Mouse (Mus musculus) urinary bladder, postnatal 25 days (tissue): ENCODE results near the gene Gm43064.
"Not testable (repeated sequence)": the region's sequence is repeated elsewhere in the genome, so short reads cannot be mapped to it uniquely, and the experiment has no call there.

Experiments
- DNase-seq: peaks from one replicate; pipeline ENCODE4 v3.0.0; 2022; ENCODE audit warnings: low spot score

Gm43064 gene

DNA sequence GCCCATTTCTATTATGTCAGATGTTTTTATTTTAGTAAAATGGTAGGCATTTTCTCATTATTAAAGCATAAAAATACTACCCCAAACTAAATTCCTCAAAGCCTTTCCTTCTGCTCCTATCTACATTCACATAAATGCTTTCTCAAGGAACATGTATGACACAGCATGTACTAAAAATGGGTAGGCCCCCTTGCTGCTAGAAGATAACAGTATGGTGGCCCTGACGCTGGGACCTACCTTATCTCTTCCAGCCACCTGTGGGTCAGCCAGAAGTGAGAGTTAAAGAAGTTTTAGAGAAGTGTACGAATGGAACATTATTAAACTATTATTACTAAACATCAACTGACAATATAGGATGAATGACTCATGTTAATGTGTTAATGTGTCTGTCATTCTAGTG is 9.9 kb upstream of the Gm43064 start:
- no peak for DNase-seq

DNA sequence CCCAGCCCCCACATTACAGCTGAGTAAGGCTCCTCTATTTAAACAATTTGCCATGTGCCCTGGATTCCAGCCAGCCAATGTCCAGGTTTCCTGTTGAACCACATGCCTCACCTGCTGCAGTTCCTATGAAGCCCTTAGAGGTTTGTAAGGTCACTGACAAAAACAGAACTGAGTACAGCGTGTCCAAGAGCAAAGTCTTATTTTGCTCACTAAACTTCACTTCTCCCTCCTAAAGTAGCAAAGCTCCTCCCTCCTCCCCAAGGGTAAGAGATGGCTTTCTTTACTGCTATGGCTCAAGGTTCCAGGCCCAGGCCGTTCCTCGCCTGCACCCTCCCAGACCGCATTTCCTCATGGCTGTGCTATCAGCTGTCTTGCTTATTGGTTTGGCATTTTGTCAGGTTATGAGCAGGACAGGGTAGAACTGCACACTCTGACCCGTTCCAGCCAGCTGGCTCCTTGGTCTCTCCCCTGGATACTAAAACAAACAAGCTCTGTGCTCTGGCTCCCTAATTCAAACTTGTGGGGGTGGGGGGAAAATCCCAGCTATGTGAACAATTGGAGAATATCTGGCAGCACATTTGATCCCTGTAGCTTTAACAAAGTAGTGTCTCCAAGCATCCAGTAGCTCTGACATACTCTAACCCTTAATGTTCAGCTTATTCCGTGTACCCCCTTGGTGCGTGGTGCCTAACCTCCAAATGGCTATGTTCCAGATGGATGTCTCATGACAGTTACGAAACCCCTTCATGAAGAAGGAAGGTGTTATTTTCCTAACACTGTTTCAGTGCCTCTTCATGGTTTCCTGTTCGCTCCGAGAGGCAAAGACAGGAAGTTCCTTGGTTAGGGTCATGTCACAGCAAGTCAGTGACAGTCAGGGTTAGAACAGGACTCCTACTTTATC is 7.5 kb upstream of the Gm43064 start:
- peak; percentile 47 for DNase-seq

DNA sequence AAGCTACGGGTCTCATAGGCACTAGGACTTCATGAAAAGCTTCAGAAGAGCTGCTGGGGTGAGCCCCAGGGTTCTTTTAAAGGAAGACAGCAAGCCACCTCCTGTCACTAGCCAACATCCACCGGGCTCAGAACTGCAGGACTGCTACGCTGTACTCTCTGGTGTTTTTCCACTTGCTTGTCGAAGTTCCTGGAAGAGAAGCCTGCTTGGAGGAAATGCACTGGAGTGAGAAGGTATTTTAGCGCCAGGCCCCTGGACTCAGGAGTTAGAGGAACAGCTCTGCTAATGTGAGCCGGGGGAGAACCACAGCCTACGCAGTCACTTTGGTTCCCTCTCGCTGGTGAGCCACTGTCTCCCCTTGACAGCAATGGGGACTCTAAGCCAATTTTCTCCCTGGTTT is 6.5 kb upstream of the Gm43064 start:
- DNase-seq: no peak

DNA sequence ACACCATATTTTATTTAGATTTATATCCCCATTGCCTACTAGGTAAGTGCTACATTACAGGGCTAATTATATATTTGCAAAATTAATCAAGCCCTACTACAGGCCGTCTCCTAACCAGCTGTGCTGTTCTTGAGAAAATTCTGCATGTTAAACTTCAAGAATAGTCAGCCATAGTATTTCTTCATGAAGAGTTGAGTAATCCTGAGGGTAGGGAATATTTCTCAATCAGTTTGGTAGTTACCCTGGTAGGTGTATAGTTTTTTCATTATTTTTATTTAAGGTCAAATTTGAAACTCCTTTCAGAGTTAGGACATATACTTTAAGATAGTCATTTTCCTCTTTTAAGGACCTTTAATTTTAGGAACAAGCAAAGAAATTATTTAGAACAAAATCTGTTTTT is 3.7 kb upstream of the Gm43064 start:
- no peak for DNase-seq

DNA sequence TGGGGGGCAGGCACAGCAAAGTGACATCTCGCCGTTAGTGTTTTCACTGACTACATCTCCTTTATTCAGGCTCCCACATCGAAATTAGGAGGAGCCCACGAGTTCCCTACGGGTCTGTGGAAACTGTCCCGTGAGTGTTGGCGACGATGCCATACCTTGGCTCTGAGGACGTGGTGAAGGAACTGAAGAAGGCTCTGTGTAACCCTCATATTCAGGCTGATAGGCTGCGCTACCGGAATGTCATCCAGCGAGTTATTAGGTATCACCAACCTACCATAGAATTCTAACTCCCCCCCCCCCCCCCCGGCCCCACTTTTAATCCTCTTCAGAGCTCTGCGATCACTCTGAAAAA is 402 bp downstream of the Gm43064 start:
- no peak for DNase-seq

DNA sequence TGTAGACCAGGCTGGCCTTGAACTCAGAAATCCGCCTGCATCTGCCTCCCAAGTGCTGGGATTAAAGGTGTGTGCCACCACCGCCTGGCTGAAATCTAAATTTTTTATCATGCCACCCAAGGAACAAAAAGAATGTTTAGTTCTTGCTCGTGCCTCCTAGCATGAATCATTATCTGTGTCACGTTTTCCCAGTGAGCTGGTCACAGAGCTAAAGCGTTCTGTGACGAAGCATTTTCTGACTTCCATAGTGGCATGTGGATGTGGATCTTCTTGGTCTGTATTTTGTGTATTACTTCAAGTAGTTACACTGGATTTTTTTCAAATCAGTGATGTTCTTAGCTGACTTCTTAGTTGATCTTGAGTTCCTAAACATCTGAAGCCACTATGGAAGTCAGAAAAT is 1.6 kb downstream of the Gm43064 start:
- DNase-seq: no peak

DNA sequence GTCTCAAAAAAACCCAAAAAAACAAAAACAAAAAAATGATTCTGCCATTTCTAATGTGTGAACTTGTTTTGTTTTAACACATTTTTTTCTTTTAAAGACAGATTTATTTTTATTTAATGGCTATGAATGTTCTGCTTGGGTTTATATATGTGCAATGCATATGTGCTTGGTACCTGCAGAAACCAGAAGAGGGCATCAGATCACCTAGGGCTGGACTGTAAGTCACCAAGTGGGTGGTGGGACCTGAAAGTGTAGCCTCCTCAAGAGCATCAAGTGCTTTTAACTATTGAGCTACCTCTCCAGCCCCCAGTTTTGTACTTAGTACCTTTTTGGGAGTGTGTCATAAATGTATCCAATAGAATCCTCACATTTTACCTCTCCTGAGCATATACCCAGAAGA is 18.2 kb downstream of the Gm43064 start:
- no peak for DNase-seq

DNA sequence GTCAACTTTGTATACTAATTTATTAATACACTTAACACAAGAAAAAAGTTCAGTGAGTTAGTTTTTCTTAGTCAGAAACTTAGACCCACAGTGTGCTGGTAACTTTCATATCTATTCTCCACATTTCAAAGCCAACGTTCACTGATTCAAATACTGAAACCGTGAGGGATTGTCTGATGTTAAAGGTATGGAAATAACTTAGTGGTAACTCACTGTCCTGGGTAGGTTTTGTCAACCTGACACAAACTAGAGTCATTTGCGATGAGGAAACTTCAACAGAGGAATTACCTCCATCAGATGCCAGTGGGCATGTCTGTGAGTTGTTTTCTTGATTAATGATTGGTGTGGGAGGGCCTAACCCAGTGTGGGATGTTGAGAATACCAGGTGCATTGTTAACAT is 19.7 kb downstream of the Gm43064 start:
- no peak for DNase-seq

DNA sequence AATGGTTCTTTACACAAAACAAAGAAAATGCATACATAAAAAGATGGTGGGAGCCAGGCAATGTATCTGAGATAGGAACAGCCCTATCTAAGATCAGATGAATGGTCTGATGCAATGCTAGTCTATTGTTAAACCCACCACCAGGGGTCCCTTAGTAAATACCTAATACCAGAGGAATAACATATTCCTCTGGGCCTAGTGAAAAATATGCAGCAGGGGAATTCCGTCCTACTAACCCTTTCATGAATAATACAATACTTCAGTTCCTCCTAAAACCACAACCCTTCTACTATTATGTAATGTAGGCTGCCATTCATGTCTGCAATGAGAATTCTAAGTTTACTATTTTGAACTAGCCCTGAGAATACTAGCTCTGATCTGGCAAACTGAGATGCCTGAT is 21.3 kb downstream of the Gm43064 start:
- DNase-seq: not testable (repeated sequence)

DNA sequence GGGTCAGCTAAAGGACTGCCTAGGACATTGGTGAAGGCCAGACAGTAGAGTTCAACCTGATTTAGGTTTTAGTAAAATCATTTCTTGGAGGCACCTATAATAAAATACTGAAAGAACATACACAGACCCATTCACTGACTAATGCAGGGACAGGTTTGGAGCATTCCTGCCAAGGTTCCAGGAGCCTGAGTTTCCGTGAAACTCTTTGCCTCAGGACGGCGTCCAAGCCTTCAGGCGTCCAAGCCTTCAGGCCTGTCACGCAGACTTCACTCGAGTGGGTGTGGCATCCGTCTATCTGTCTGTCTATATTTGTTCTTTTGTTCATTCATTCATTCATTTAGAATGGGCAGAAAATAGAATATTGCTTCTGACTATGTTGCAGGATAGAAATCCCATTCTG is 21.8 kb downstream of the Gm43064 start:
- DNase-seq: no peak

DNA sequence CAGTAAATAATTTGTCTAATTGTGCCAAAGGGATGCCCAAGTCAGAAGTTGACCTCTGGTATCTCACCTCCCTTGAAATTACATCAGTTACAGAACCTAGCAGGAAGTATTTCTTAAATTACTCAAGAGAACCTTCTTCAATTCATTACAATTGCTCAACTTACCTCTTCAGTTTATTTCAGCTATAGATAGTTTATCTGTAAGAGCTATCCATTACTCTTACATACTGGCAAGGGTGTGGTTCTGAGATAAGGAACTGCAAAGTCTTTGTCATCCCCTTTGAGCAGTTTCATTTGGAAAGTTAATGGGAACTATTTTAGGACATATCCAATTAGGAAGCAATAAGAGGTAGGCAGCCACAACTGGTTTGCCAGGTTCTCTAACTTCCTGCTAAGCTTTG is 23.1 kb downstream of the Gm43064 start, which contains the start of gene Bcl2l15:
Gene Bcl2l15, plus strand, starts transcription at position 176 of the 400 bp plus-strand sequence.
- DNase-seq: no peak

DNA sequence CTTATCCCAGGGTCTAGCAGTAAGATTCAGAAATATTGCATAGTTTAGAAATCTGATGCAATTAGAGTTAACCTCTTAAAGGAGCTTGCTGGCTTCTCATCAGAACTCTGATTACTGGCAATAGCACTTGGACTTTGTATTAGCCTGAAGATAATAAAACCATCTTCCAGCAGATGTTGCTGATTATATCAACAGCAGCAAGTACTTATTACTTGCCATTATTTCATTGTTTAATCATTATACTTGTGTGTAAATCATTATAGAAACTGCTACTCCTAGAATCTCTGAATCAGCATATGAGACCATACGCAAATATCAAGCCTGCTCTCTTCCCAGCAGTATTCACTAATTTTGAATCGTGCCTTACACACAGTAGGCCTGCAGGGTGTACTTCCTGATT is 24.6 kb downstream of the Gm43064 start:
- DNase-seq: no peak

DNA sequence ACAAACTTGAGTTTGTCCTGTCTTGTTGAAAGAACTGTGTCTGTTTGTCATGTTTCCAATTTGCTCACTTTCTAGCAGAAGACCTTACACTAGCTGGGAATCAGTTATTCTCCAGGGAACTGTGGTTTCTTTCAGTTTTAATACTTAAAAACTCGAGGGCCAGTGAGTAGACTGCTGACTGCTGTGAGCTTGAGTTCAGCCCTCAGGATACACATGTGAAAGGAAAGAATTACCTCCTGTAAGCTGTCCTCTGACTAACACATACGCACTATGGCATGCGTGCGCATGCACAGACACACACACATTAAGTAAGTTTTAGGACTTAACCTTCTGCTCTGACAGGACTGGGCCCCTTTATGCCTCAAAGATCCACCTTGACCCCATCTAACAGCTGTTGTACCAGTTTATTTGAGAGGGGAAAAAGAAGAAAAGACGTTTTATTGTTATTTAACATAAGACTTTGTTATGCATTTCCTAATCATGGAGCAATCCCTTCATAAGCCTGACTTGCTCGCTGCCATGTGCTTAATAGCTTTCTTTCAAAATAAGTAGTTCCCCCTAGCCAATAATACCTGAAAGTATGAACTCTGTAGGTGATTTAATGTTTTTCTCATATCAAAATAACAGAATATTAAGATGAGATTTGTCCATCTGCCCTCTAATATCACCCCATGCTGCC is 26.0 kb downstream of the Gm43064 start:
- no peak for DNase-seq

DNA sequence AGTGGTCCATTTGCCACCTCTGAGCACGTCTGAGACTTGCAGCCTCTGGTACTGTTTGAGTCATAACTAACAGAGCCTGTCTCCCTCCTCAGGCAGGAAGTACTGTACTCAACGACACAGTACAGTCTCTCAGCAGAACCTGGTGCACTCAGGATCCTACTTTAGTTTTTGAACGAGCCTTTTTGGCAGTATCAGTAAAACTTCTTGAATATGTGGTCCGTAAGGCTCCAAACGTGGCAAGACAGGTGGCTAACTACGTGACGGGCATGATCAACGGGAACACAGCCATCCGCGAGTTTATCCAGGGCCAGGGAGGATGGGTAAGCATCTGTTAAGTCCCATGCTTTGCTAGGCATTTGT is 26.6 kb downstream of the Gm43064 start:
- no peak for DNase-seq

DNA sequence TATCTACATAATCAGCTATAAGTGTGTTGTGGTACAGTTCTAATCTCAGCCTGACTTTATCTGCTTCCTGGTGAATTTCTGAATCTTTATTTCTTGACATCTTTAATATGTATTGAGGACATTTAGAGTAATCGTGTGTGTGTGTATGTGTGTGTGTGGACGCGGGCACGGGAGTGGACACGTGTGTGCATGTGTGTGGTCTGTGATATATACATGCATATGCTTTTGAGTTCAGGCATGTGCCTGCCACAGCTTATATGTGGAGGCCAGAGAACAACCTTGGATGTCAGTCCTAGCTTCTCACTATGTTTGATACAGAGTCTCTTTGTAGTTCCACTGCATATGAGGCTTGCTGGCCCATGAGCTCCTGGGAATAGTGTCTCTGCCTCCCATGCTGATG is 27.1 kb downstream of the Gm43064 start:
- no peak for DNase-seq

DNA sequence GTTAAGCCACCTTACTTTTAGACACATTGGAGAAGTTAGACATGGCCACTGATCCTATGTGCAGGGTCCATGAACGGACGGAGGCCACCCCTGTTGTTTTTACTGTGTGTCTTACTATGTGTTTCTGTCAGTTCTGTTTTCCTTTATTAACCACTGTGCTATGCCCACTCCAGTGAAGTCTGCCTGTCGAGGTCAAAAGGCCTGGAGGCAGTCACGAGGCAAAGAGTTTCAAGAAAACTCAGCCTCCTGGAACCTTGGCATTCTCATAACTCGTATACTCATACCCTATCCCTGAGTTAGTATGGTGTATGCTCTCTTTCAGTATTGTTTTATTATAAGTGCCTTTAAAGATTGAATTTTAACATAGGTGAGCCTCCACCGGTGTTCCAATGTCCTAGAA is 30.3 kb downstream of the Gm43064 start:
- DNase-seq: no peak

DNA sequence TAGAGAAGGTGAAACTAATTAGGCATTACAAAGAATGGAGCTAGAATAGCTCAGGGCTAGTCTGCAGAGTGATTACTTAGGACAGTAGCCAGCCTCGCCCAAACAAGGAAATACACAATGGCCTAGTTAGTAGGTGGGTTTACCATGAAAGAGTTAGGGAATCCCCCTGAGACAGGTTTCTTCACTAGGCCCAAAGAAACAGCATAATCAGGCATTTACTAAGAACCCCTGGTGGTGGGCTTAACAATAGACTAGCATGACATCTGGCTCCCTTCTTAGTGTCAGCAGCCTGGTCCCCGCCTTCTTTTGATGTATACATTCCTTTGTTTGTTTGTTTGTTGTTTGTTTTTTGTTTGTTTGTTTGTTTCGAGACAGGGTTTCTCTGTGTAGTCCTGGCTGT is 30.8 kb downstream of the Gm43064 start:
- not testable (repeated sequence) for DNase-seq

DNA sequence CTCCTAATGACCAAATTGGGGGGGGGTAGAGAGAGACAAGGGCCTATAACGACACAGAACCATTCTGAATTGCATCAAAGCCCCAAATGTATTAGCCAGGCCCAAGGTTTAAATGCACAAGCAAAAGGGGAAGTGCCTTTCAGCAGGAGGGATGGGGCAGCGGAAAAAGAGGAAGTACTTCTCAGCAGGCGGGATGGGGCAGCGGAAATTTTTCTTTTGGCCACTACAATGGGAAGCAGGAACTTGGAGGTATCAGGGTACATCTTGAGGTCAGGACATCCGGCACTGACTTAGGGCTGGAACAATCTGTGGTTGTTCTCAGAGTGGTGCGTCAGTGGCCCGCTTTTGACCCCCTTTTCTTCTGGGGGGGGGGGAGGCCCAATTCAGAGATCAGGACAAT is 31.6 kb downstream of the Gm43064 start:
- DNase-seq: not testable (repeated sequence)

DNA sequence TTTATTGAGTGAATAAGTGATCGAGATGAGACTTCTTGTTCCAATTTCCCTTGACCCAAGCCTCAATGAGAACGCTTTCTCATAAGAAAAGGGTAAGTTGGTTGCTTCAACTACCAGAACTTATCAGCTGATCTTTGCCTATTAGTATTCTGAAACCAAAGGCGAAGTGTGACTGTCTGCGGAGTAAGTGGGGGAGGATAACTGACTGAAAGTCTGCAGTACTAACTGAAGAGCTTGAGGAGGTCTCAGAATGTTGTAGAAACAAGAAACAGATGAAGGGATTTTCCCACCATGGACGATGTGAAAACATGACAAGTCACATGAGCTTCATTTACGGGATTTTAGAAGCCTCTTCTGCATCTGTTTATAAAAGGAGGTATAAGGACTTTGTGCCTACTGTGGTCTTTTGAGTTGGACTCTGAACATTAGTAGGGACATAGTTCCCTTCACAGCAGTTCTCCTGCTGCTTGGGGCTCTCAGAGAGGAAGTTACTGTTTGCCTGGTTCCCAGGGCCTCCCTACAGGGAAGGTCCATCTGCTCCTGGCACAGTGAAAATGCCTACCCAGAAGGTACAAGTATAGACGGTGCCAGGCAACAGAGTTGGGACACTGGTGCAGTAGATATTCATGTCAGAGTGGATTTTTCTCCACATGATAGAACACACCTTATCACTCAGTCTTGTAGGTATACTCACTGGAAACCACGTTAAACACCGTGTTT is 41.4 kb downstream of the Gm43064 start:
- no peak for DNase-seq

DNA sequence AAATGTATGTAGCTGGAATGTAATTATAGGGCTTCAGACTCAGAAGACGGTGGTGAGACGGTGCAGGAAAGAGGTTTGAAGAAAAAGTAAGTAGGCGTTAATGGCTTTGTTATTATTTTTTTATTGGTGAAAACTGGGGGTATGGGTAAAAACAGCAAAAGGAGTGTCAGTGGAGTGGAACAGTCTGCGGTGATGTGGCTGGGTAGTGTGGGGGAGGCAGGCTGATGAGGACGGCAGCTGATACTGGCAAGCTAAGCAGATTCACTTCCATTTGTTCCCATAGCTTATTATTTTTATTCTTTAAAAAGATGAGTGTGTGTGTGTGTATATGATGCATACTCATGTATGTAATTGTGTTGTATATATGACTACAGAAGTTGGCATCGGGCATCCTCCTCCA is 42.1 kb downstream of the Gm43064 start:
- no peak for DNase-seq

DNA sequence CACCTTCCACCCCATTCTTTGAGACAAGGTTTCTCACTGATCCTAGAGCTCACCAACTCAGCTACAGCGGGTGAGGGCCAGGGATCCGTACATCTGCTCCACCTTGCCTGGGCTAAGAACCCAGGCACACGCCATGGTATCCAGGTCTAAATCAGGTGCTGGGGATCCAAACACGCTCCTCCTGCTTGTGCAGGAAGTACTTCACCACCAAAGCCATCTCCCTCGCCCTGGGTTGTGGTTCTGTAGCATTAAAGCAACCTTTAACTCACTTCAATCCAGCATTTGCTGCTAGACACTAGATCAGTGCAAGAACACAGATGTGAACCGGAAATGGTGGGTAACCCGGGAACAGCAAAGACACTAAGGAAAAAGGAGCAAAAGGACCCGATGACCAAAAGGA is 42.5 kb downstream of the Gm43064 start:
- DNase-seq: no peak

DNA sequence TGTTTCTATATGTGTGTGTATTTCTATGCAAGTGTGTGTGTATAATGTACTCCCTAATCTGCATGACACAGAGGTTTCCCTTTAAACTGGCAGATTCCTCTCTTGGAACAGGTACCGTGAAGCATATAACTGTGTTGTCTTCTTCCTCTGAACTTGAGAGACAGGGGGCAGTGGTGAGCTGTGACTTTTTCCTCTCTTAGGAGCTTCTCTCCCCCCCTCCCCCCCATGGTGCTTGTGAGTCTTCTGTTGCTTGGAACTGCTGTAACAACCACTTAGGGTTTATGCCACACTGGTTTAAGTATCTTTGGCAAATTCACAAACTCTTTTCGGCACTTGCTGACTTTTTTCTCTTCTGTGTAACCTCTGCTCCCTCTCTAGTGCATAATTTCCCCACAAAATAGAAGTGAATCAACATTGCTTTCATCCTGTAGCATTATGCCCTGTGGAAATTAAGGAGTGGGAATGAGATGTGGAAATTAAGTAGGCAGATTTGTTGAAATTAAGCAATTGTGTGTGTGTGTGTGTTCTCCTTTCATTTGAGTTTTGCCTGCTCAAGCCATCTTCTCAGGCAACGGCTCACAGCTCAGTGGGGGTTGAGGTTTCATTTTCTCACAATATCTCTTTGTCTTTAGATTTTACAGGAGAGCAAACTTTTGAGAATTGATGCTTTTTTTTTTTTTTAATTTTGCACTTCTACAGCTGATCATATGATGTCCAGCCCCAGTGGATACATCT is 43.4 kb downstream of the Gm43064 start:
- no peak for DNase-seq
